Mouse (Mus musculus) lung, postnatal 0 days (tissue): ENCODE data around the gene Slc26a1.
A peak's percentile ranks its signal among the peaks of the same experiment; 100 is the strongest.

ENCODE experiments used
- CTCF ChIP-seq: IDR thresholded peaks from 2 replicates; pipeline ENCODE4 v1.5.1; 2016; ENCODE audit warnings: antibody characterized with exemption, mild to moderate bottlenecking
- EP300 ChIP-seq: IDR thresholded peaks from 2 replicates; pipeline ENCODE4 v1.6.1; 2016; ENCODE audit warnings: antibody characterized with exemption, mild to moderate bottlenecking, control low read depth

- TF ChIP-seq EP300 = no peak
- TF ChIP-seq CTCF = peak; percentile 69
Observed at GRCm38 (mm10) chr5:108670785-108671184, 4.6 kb downstream of the Slc26a1 start.
